Mouse (Mus musculus) intestine, postnatal 0 days (tissue): ENCODE measurements around the gene Zfp160. TPM values are rescaled to one million over a fixed set of nuclear protein-coding genes. Genes with fewer than 3 reads are reported as not detected.
A peak's percentile ranks its signal among the peaks of the same experiment; 100 is the strongest.
"Not testable (repeated sequence)": the region's sequence is repeated elsewhere in the genome, so short reads cannot be mapped to it uniquely, and the experiment has no call there.

Experiments used
- ATAC-seq: fragments of 200-750 bp; cut with Nextera tagmentation; 2 replicates; pipeline ENCODE4 v1.8.0; 2017; ENCODE audit warnings: mild to moderate bottlenecking, moderate TSS enrichment, moderate library complexity
- H3K27ac ChIP-seq: fragments of 300-500 bp; sonication (generic); 2 replicates; pipeline ENCODE4 v1.5.1; 2014; ENCODE audit warnings: mild to moderate bottlenecking, low read depth, low read length, moderate library complexity
- H3K27me3 ChIP-seq: fragments of 300-500 bp; sonication (generic); replicated peaks from 2 replicates; pipeline ENCODE4 v1.6.1; 2014; ENCODE audit warnings: low read length, mixed read lengths; ENCODE audit not compliant: control insufficient read depth, insufficient read depth
- H3K36me3 ChIP-seq: fragments of 300-500 bp; sonication (generic); 2 replicates; pipeline ENCODE4 v1.6.1; 2014; ENCODE audit warnings: mild to moderate bottlenecking, moderate library complexity; ENCODE audit not compliant: control insufficient read depth, insufficient read depth
- H3K4me1 ChIP-seq: fragments of 300-500 bp; sonication (generic); replicated peaks from 2 replicates; pipeline ENCODE4 v1.6.1; 2014; ENCODE audit warnings: antibody characterized with exemption, low read length, mixed read lengths; ENCODE audit not compliant: control insufficient read depth, insufficient read depth
- H3K4me2 ChIP-seq: fragments of 300-500 bp; sonication (generic); replicated peaks from 2 replicates; pipeline ENCODE4 v1.6.1; 2014; ENCODE audit warnings: low read depth, mild to moderate bottlenecking, moderate library complexity
- H3K4me3 ChIP-seq: fragments of 300-500 bp; sonication (generic); 2 replicates; pipeline ENCODE4 v1.5.1; 2014; ENCODE audit warnings: low read depth, low read length
- H3K9ac ChIP-seq: fragments of 300-500 bp; sonication (generic); 2 replicates; pipeline ENCODE4 v1.6.1; 2014; ENCODE audit warnings: mild to moderate bottlenecking, low read depth, low read length
- H3K9me3 ChIP-seq: fragments of 300-500 bp; sonication (generic); 2 replicates; pipeline ENCODE4 v1.6.1; 2016; ENCODE audit warnings: mixed run types; ENCODE audit not compliant: control insufficient read depth
- CTCF ChIP-seq: sonication (generic); IDR thresholded peaks from 2 replicates; pipeline ENCODE4 v1.5.1; 2016; ENCODE audit warnings: low read depth, mild to moderate bottlenecking, control low read depth, antibody characterized with exemption, moderate library complexity
- WGBS: fragments of 180-500 bp; shearing (Covaris S2); extraction: QIAGEN DNeasy Blood & Tissue Kit; methylation state at CpG from one replicate; pipeline ENCODE4 v1.1.7; 2014; 5-methylcytosine and 5-hydroxymethylcytosine counted together
- polyA plus RNA-seq: library from polyadenylated mRNA; unstranded; fragments of >200 nt; fragmentation: Nextera tagmentation; extraction: Ambion mirVana; gene quantifications from 2 replicates; pipeline ENCODE4 v1.2.1, GENCODE M21; 2015

Gene Zfp160
- polyA plus RNA-seq, 1 experiment from 2014 or later: 5.8 TPM

GRCm38 (mm10) chr17:21009726-21010125, 1.0 kb downstream of the Zfp160 start:
- no peak for TF ChIP-seq CTCF
- Histone ChIP-seq H3K4me2 (peak overlapping the region; percentile 77), H3K4me1 (peaks cover 4% of the 10 kb centered on the region; the same call in 1 of the 2 replicates), H3K4me3 (peak overlapping the region; percentile 86), H3K36me3 (peaks cover 11% of the 10 kb centered on the region), H3K27ac (peak overlapping the region; percentile 92; the same call in 1 of the 2 replicates), H3K27me3 (no peaks in the 10 kb centered on the region), H3K9ac (peak overlapping the region; percentile 78), H3K9me3 (no peaks in the 10 kb centered on the region)
- 13% methylated on average over 1 of the region's 1 CpGs for WGBS
- ATAC-seq: no peak

GRCm38 (mm10) chr17:21018410-21019080, 9.8 kb downstream of the Zfp160 start:
- no peak for TF ChIP-seq CTCF
- H3K4me1 ChIP-seq: no peaks in the 10 kb centered on the region
- no peak for ATAC-seq
- no peaks in the 10 kb centered on the region for H3K27me3 ChIP-seq
- no peak overlapping the region for H3K4me3 ChIP-seq
- peaks cover 20% of the 10 kb centered on the region for H3K36me3 ChIP-seq
- H3K27ac ChIP-seq: no peak overlapping the region
- no peak overlapping the region for H3K4me2 ChIP-seq
- no peaks in the 10 kb centered on the region for H3K9me3 ChIP-seq
- WGBS: 62% methylated on average over 1 of the region's 1 CpGs
- H3K9ac ChIP-seq: no peak overlapping the region

DNA sequence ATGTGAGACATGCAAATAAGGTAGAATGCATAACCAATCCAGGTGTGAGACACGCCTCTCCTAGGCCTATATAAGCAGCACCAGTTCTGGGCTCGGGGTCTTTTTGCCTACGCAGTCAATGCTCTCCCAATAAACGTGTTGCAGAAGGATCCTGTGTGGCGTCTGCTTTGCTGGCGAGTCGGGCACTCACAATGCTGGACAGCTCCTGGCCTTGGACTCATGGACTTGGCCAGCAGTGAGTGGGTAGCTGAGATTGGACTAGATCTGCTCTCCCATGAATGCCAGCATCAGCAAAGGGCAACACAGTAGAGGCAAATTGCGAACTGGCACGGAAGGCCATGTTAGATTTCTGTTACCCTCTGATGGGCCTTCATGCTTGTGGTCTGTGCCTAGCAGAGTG, 39.3 kb downstream of the Zfp160 start:
- H3K4me2 ChIP-seq, H3K9me3 ChIP-seq, H3K4me3 ChIP-seq, ATAC-seq, H3K36me3 ChIP-seq, H3K27ac ChIP-seq, H3K9ac ChIP-seq, H3K4me1 ChIP-seq, H3K27me3 ChIP-seq: not testable (repeated sequence)
- WGBS: 86% methylated on average over 9 of the region's 9 CpGs

GRCm38 (mm10) chr17:21050901-21051300, 42.2 kb downstream of the Zfp160 start:
- Histone ChIP-seq H3K36me3 (no peaks in the 10 kb centered on the region), H3K27me3 (no peaks in the 10 kb centered on the region), H3K27ac (no peak overlapping the region), H3K4me1 (no peaks in the 10 kb centered on the region), H3K4me3 (no peak overlapping the region), H3K4me2 (no peak overlapping the region), H3K9ac (no peak overlapping the region), H3K9me3 (no peaks in the 10 kb centered on the region)
- TF ChIP-seq CTCF: no peak
- WGBS: 88% methylated on average over 1 of the region's 1 CpGs
- no peak for ATAC-seq

DNA sequence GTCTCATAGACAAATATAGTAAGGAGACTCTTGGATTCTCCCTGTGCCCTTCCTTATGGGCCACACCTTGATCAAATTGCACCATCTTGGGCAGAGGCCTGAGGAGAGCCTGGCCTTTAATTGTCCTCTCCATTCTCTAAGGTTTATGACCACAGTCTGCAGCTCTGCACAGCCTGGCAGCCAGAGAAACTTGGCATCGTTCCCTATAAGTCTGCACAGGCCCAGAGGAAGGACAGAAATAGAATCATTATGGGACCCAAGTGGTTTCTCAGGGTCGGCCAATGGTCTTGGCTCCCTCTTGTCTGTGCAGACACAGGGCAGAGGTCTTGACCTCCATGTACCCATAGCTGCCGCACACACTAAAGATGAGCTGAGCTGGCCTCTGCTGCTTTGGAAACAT, 42.6 kb downstream of the Zfp160 start:
- not testable (repeated sequence) for H3K27ac ChIP-seq, H3K4me1 ChIP-seq, H3K4me3 ChIP-seq, H3K27me3 ChIP-seq, H3K9me3 ChIP-seq, H3K9ac ChIP-seq, H3K36me3 ChIP-seq, H3K4me2 ChIP-seq
- WGBS: no CpG with 5 or more reads among the region's 3 CpGs
- peak; percentile 69; the same call in 1 of the 2 replicates for ATAC-seq

DNA sequence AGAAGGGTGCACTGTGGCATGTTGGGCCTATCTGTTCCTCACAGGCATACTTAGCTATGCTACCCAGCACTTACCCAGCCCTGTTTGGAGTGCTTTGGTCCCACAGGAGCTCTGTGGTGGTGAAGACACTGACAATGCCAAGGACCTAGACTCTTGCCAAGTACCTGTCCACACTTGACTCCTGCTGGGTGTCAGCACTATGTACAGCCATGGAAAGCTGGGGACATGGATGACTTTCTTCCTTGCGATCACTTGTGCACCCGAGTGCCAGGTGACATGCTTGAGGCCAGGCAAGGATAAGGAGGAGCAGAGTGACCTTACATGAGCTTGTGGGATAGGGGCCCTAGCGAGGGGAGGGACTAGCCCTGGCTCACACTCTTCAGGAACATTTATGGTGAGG, 43.2 kb downstream of the Zfp160 start:
- H3K9ac ChIP-seq, H3K9me3 ChIP-seq, H3K4me3 ChIP-seq, H3K27ac ChIP-seq, H3K4me2 ChIP-seq, H3K36me3 ChIP-seq, H3K27me3 ChIP-seq, H3K4me1 ChIP-seq, ATAC-seq: not testable (repeated sequence)
- WGBS: 68% methylated on average over 3 of the region's 3 CpGs

DNA sequence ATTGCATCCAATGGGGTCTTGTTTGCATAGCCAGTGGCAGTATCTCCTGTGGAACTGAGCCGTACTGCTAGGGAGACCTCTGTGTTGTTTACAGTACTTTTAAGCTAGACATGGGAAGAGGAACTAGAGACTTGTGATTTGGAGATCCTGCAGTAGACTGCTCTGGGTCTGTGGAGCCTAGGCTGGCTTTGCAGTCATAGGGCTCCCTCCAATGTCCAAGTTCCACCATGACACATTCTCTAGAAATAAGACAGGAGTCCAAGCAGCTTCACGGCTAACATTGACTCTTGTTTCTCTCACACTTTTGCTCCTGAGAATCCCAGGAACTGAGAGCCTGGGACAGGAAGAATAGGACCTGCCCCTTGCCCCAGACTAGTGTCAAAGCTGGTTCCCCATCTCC, 44.6 kb downstream of the Zfp160 start:
- WGBS: 72% methylated on average over 2 of the region's 2 CpGs
- peak; percentile 45; the same call in 1 of the 2 replicates for TF ChIP-seq CTCF
- Histone ChIP-seq H3K9me3 (no peaks in the 10 kb centered on the region), H3K9ac (no peak overlapping the region), H3K4me2 (no peak overlapping the region), H3K36me3 (no peaks in the 10 kb centered on the region), H3K27me3 (no peaks in the 10 kb centered on the region), H3K4me1 (no peaks in the 10 kb centered on the region), H3K27ac (no peak overlapping the region), H3K4me3 (no peak overlapping the region)
- no peak for ATAC-seq

DNA sequence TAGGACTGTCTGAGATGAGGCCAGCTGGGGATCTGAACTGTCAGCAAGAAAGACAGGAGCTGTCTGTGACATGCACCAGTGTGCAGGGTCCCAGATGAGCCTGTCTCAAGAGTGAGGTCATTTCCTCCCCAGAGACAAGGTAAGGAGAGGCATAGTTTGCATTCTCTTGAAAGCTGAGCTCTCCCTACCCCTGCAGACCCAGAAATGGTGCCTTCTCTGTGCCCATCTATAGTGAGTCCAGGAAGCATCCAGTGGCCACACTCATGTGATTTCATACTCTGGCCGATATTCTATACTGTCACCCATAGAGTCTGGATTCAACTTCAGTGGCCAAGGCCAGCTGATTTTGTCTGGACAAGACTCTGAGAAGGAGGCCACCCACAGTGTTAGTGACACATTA, 46.4 kb downstream of the Zfp160 start:
- not testable (repeated sequence) for H3K27ac ChIP-seq, H3K27me3 ChIP-seq, H3K4me1 ChIP-seq, H3K4me3 ChIP-seq, H3K9ac ChIP-seq, ATAC-seq, H3K9me3 ChIP-seq, H3K36me3 ChIP-seq, H3K4me2 ChIP-seq
- WGBS: 93% methylated on average over 1 of the region's 1 CpGs
